Mouse (Mus musculus) stomach, embryonic 14.5 days (tissue): ENCODE measurements around the gene Kank4. TPM values are rescaled to one million over a fixed set of nuclear protein-coding genes. Genes with fewer than 3 reads are reported as not detected.

Experiments used
- ATAC-seq: fragments of 200-750 bp; cut with Nextera tagmentation; 2 replicates; pipeline ENCODE4 v1.8.0; 2017; ENCODE audit warnings: low read depth, moderate TSS enrichment; ENCODE audit not compliant: insufficient number of reproducible peaks, insufficient read depth, low FRiP score
- H3K27ac ChIP-seq: fragments of 300-500 bp; sonication (generic); 2 replicates; pipeline ENCODE4 v1.5.1; 2014; ENCODE audit warnings: mild to moderate bottlenecking, low read length, moderate library complexity, mixed read lengths
- H3K27me3 ChIP-seq: fragments of 300-500 bp; sonication (generic); 2 replicates; pipeline ENCODE4 v1.6.1; 2014; ENCODE audit warnings: low read length, control low read depth, mixed read lengths; ENCODE audit not compliant: control insufficient read depth, insufficient read depth
- H3K36me3 ChIP-seq: fragments of 300-500 bp; sonication (generic); 2 replicates; pipeline ENCODE4 v1.6.1; 2014; ENCODE audit warnings: mild to moderate bottlenecking, control low read depth, low read length, moderate library complexity, mixed read lengths; ENCODE audit not compliant: control insufficient read depth, insufficient read depth
- H3K4me1 ChIP-seq: fragments of 300-500 bp; sonication (generic); 2 replicates; pipeline ENCODE4 v1.6.1; 2014; ENCODE audit warnings: low read length, control low read depth, mixed read lengths; ENCODE audit not compliant: control insufficient read depth, insufficient read depth
- H3K4me2 ChIP-seq: fragments of 300-500 bp; sonication (generic); replicated peaks from 2 replicates; pipeline ENCODE4 v1.6.1; 2014; ENCODE audit warnings: low read depth, low read length, control low read depth
- H3K4me3 ChIP-seq: fragments of 300-500 bp; sonication (generic); 2 replicates; pipeline ENCODE4 v1.5.1; 2014; ENCODE audit warnings: low read depth, low read length, control low read depth
- H3K9ac ChIP-seq: fragments of 300-500 bp; sonication (generic); replicated peaks from 2 replicates; pipeline ENCODE4 v1.6.1; 2014; ENCODE audit warnings: low read depth, mild to moderate bottlenecking, control low read depth, low read length, moderate library complexity, mixed read lengths
- H3K9me3 ChIP-seq: fragments of 300-500 bp; sonication (generic); 2 replicates; pipeline ENCODE4 v1.6.1; 2016; ENCODE audit warnings: low read depth, low read length, control low read depth; ENCODE audit not compliant: control insufficient read depth
- WGBS: fragments of 180-500 bp; shearing (Covaris S2); extraction: QIAGEN DNeasy Blood & Tissue Kit; methylation state at CpG from one replicate; pipeline ENCODE4 v1.1.7; 2014; 5-methylcytosine and 5-hydroxymethylcytosine counted together
- polyA plus RNA-seq: library from polyadenylated mRNA; unstranded; fragments of >200 nt; fragmentation: Nextera tagmentation; extraction: Ambion mirVana; gene quantifications from 2 replicates; pipeline ENCODE4 v1.2.1, GENCODE M21; 2014

The Kank4 gene
- polyA plus RNA-seq, 1 experiment from 2014 or later, result 4.1 TPM

DNA sequence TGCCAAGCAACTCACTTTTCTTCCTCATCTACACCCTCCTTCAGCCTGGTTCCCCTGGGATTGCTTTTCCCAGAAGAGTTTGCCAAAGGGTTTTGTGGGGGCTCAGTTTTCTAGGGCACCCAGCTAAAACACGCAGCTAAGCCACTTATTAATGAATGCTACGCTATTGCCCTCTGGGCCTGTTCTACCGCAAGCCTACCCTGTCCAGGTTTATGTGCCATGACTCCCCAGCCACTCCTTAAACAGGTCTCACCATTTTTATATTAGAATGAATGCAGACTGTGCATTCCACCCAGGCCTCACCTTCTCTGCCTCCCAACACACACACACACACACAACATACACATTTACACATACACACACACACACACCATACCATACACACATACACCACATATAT is 5.7 kb upstream of the Kank4 start:
- Histone ChIP-seq H3K9me3 (no peaks in the 10 kb centered on the region), H3K27ac (no peak overlapping the region), H3K4me3 (no peak overlapping the region), H3K27me3 (no peaks in the 10 kb centered on the region), H3K4me2 (no peak overlapping the region), H3K4me1 (peaks cover 4% of the 10 kb centered on the region; the same call in 1 of the 2 replicates), H3K9ac (no peak overlapping the region), H3K36me3 (no peaks in the 10 kb centered on the region)
- WGBS, result 79% methylated on average over 3 of the region's 3 CpGs
- no peak for ATAC-seq

DNA sequence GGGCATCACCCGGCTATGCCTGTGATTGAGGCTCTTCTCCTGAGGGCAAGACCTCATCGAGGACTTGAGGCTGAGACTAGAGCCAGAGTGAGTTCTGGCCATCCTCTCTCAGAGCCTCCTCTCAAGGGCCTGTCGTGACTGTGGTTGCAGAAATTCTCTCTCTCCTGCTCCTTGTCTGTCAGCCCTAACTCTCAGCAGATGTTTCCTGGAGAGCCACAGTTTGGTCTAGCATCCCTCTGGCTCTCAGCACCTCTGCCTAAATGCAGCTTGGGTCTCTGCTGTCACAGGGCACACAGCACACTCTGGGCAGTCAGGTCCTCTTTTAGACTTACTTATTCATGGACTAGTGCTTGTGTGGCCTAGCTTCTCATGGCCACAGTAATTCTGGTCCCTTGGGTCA is 5.1 kb upstream of the Kank4 start:
- Histone ChIP-seq H3K36me3 (no peaks in the 10 kb centered on the region), H3K4me3 (no peak overlapping the region), H3K4me1 (peaks cover 5% of the 10 kb centered on the region; the same call in 1 of the 2 replicates), H3K9ac (no peak overlapping the region), H3K9me3 (no peaks in the 10 kb centered on the region), H3K27me3 (no peaks in the 10 kb centered on the region), H3K27ac (no peak overlapping the region), H3K4me2 (no peak overlapping the region)
- ATAC-seq, result no peak
- WGBS, result 66% methylated on average over 3 of the region's 3 CpGs

DNA sequence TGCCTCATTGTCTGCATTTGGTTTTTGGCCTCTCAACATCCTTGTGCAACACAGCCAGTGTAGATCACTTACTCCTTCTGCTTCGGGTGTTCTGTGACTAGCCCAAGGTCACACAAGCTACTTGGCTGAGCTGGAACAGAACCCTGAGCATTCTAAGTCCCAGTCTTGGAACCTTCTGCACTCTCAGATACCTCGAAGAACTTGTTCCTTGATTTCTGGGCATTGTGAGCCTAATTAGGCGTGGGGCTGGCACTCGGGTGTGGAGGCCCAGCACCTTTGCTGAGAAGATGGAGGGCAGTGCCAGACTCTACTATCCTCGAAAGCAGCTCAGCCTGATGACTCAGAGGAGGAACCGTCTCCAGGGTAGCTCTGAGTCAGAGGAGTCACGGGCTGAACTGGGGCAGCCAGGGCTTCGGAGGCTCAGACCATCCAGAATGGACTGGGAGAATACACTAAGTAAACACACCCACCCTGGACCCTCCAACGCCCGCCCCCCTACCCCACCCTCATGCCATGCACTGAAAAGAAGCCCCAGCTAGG is 1.9 kb upstream of the Kank4 start:
- Histone ChIP-seq H3K4me3 (no peak overlapping the region), H3K9ac (no peak overlapping the region), H3K27ac (no peak overlapping the region), H3K4me1 (peaks cover 8% of the 10 kb centered on the region; the same call in 1 of the 2 replicates), H3K9me3 (no peaks in the 10 kb centered on the region), H3K4me2 (no peak overlapping the region), H3K36me3 (no peaks in the 10 kb centered on the region), H3K27me3 (no peaks in the 10 kb centered on the region)
- no peak for ATAC-seq
- WGBS, result 74% methylated on average over 10 of the region's 10 CpGs

DNA sequence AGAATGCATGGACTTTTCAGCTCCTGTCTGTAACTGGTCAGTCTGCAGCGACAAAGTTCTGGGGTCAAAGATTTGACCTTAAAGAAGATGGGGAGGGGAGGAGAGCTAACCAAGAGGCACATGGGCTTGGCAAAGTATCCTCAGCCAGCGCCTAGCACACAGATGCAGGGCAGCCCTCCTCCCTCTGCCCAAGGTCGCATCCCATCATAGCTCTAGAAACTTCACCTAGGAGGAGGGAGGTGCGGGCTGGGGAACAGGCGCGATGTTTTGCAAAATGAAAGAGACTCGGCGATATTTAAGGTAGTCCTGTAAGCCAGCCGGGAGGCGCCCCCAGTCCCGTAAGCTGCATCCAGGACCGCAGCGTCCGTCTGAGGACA is 542 bp downstream of the Kank4 start:
- Histone ChIP-seq H3K36me3 (no peaks in the 10 kb centered on the region), H3K9me3 (no peaks in the 10 kb centered on the region), H3K4me1 (peaks cover 14% of the 10 kb centered on the region; the same call in 1 of the 2 replicates), H3K9ac (peak overlapping the region; percentile 79), H3K4me3 (peak overlapping the region; percentile 82), H3K27me3 (no peaks in the 10 kb centered on the region), H3K27ac (no peak overlapping the region), H3K4me2 (peak overlapping the region; percentile 94)
- ATAC-seq, result no peak
- 4% methylated on average over 14 of the region's 14 CpGs for WGBS

DNA sequence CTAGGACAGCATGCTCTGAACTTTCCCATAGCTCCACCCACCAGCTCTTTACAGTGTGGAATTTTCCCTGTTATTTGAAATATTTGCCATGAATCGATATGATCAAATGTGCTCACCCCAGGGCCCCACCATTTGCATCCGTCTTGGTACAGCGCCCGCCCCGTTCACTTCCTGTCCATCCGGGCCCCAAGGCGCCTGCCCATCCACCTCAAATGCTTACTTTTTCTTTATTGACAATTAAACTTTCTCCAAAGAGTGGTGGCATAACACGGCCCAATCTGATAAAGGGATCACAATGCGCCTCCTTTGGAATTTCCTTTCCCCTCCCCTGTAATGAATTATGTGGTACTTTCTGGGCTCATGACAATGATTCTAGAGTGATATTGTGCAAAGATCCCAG is 11.0 kb downstream of the Kank4 start:
- H3K4me3 ChIP-seq, result no peak overlapping the region
- H3K27ac ChIP-seq, result no peak overlapping the region
- no peaks in the 10 kb centered on the region for H3K27me3 ChIP-seq
- H3K4me1 ChIP-seq, result no peaks in the 10 kb centered on the region
- no peaks in the 10 kb centered on the region for H3K9me3 ChIP-seq
- 69% methylated on average over 9 of the region's 9 CpGs for WGBS
- ATAC-seq, result no peak
- H3K9ac ChIP-seq, result no peak overlapping the region
- no peak overlapping the region for H3K4me2 ChIP-seq
- no peaks in the 10 kb centered on the region for H3K36me3 ChIP-seq

DNA sequence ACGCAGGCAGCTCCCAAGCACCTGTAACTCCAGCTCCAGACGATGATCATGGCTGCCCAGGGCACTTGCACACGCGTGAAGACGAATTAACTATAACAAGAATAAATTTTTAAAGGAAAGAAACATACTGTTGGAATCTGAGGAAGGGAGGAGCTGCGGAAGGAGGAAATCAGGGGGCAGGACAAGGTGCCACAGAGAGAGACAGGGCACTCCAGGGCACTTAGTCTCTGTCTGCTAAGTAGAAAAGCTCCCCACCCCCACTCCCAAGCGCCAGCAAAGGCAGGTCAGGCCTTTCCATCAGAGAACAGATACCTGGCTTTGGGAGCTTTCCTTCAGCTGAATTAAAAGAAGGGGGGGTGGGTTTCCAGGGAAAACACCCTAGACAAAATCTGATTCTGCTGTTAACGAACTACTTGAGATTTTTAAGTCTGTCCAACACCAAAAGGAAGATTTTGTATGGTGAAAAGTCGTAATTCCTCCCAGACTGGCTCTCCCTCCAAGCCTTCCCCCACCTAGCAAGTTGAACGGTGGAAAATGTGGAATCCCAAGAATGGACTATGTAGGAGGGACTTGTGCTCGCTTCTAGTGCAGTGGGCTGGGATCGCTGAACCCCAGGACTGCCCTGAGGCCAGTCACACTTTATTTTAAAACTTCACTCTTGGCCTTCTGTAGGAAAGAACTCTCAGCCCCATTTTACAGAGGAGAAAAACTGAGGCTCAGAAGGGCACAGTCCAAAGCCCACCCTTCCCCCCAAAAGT is 11.9 kb downstream of the Kank4 start:
- Histone ChIP-seq H3K9me3 (no peaks in the 10 kb centered on the region), H3K4me3 (no peak overlapping the region), H3K4me2 (no peak overlapping the region), H3K27ac (no peak overlapping the region), H3K27me3 (no peaks in the 10 kb centered on the region), H3K4me1 (no peaks in the 10 kb centered on the region), H3K36me3 (no peaks in the 10 kb centered on the region), H3K9ac (no peak overlapping the region)
- 52% methylated on average over 12 of the region's 12 CpGs for WGBS
- ATAC-seq, result no peak

DNA sequence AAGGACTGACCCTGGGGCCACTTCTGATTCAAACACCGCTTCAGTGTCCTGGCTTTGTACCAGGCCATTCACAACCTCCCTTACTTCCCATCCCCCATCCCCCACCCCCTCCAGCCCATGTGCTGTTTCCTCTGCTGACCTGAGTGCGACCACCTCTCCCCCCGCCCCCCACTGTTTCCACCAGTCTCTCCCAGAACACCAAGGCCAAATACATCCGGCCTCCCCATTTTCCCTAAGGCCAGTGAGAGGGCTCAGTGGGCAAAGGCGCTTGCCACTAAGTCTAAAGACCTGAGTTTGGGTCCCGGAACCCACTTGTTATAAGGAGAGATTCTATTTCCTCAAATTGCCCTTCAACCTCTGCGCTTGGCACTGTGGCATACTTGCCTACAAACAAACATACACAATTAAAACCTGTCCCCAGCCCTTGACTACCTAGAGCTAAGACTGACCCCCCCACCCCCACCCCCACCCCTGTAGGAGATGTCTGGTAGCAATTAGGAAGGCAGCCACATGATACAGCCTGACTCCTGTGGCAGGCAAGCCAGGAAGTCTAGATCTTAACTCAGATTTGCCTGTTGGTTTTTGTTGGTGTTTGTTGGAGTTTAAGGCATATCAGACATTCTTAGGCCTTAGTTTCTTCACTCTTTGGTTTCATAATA is 12.7 kb downstream of the Kank4 start:
- no peak overlapping the region for H3K9ac ChIP-seq
- H3K27me3 ChIP-seq, result no peaks in the 10 kb centered on the region
- no peak overlapping the region for H3K4me3 ChIP-seq
- no peak for ATAC-seq
- H3K4me2 ChIP-seq, result no peak overlapping the region
- 76% methylated on average over 7 of the region's 7 CpGs for WGBS
- no peaks in the 10 kb centered on the region for H3K9me3 ChIP-seq
- no peaks in the 10 kb centered on the region for H3K4me1 ChIP-seq
- H3K36me3 ChIP-seq, result no peaks in the 10 kb centered on the region
- no peak overlapping the region for H3K27ac ChIP-seq

DNA sequence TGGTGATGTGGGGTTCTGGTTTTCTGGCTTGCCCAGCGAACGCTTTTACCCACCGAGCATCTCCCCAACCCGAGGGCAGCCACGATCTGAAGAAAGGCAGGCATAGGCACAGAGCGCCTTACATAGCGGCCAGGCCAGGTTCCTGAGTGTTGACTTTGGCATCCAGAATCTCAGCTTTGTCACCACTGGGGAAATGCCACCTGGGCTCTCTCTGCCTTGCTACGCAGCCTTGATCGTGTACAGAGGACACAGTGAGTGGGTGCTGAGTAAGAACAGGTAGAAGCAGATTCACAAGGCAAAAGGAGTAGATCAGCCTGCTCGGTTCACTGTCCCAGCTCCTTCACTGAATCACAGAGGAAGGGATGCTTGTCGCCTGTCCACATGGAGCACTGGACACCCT is 15.6 kb downstream of the Kank4 start:
- no peaks in the 10 kb centered on the region for H3K36me3 ChIP-seq
- no peaks in the 10 kb centered on the region for H3K9me3 ChIP-seq
- ATAC-seq, result no peak
- no peak overlapping the region for H3K4me3 ChIP-seq
- no peak overlapping the region for H3K27ac ChIP-seq
- H3K27me3 ChIP-seq, result no peaks in the 10 kb centered on the region
- peaks cover 8% of the 10 kb centered on the region for H3K4me1 ChIP-seq
- 84% methylated on average over 11 of the region's 11 CpGs for WGBS
- H3K9ac ChIP-seq, result no peak overlapping the region
- H3K4me2 ChIP-seq, result no peak overlapping the region
